Mouse (Mus musculus): ENCODE measurements around the gene Ube2j1.

DNA sequence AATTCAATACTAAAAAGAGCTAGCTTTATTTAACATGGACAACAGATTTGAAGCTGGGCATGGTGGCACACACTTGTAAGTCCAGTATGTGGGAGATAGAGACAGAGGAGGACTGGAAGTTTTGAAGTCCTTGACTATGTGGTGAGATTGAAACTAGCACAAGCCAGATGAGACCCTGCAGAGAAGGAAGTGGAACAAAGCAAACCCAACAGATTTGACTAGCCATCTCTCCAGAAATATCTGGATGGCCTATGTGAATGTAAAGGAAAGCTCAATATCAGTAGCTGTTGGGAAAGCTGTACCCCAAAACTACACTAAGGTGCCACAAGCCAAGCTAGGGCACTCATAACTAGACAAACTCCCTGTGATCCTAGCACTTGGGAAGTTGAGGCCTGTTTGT lies 23.2 kb downstream of the Ube2j1 start:
- no peak for TF ChIP-seq GATA1 (IDR thresholded peaks at IDR 0.05; ENCODE audit: borderline replicate concordance, low read length)
- no peak for TF ChIP-seq FLI1 (IDR thresholded peaks at IDR 0.05; ENCODE audit: low read length)
